Mouse (Mus musculus) MEL (cell line): ENCODE data around the gene Ano3.

ENCODE experiments used
- CTCF ChIP-seq, 3 experiments: IDR thresholded peaks in 2 of 3; conservative IDR thresholded peaks in 1 of 3; 2 replicates each; pipeline ENCODE4 v1.5.1; 2011 to 2012; ENCODE audit warnings: low read length in 3 of 3, low read depth in 2 of 3, mild to moderate bottlenecking in 2 of 3, improper control_type of control experiment in 1 of 3, inconsistent platforms in 1 of 3, mixed read lengths in 1 of 3, moderate library complexity in 1 of 3; ENCODE audit not compliant: control insufficient read depth in 1 of 3, insufficient read depth in 1 of 3, poor library complexity in 1 of 3, severe bottlenecking in 1 of 3
- POLR2A ChIP-seq, 2 experiments: IDR thresholded peaks; 2 replicates each; pipeline ENCODE4 v1.6.1; 2011 to 2012; ENCODE audit warnings: low read length in 2 of 2, mild to moderate bottlenecking in 2 of 2, control low read depth in 1 of 2, improper control_type of control experiment in 1 of 2, low read depth in 1 of 2, moderate library complexity in 1 of 2; ENCODE audit not compliant: control insufficient read depth in 1 of 2, insufficient read depth in 1 of 2, poor library complexity in 1 of 2
- UBTF ChIP-seq: IDR thresholded peaks from 2 replicates; pipeline ENCODE4 v1.6.1; 2012; ENCODE audit warnings: low read depth, mild to moderate bottlenecking, inconsistent platforms, low read length, improper control_type of control experiment, moderate library complexity, borderline replicate concordance; ENCODE audit not compliant: insufficient read depth
- ZKSCAN1 ChIP-seq: IDR thresholded peaks from 2 replicates; pipeline ENCODE4 v1.6.1; 2012; ENCODE audit warnings: low read depth, mild to moderate bottlenecking, inconsistent platforms, low read length, improper control_type of control experiment, moderate library complexity

GRCm38 (mm10) chr2:110787396-110787795, 163.3 kb downstream of the Ano3 start:
- TF ChIP-seq CTCF (IDR thresholded peaks at IDR 0.05 in 2 of 3, conservative IDR thresholded peaks at IDR 0.05 in 1 of 3; ENCODE audit: control insufficient read depth in 1 of 3, insufficient read depth in 1 of 3, low read depth in 2 of 3, low read length in 3 of 3, poor library complexity in 1 of 3, severe bottlenecking in 1 of 3) = no peak
- TF ChIP-seq POLR2A (IDR thresholded peaks at IDR 0.05; ENCODE audit: control insufficient read depth in 1 of 2, insufficient read depth in 1 of 2, low read depth in 1 of 2, low read length in 2 of 2, poor library complexity in 1 of 2) = no peak
- TF ChIP-seq ZKSCAN1 = no peak
- TF ChIP-seq UBTF = no peak
